Mouse (Mus musculus) urinary bladder, postnatal 10 days (tissue): ENCODE results near the gene Zfp108.
"Not testable (repeated sequence)": the region's sequence is repeated elsewhere in the genome, so short reads cannot be mapped to it uniquely, and the experiment has no call there.

Experiments
- DNase-seq: peaks from one replicate; pipeline ENCODE4 v3.0.0; 2022; ENCODE audit warnings: low spot score

Gene Zfp108

GRCm38 (mm10) chr7:24254633-24255474, at the start of gene Zfp108:
Zfp108 (plus strand) TSS chr7:24254794.
- DNase-seq: no peak

GRCm38 (mm10) chr7:24207488-24208261, 46.9 kb upstream of the Zfp108 start:
- DNase-seq: no peak

GRCm38 (mm10) chr7:24208282-24208886, 46.2 kb upstream of the Zfp108 start:
- DNase-seq: no peak

- no peak for DNase-seq
Measured at GRCm38 (mm10) chr7:24210296-24210695, 44.3 kb upstream of the Zfp108 start.

- DNase-seq: no peak
Measured at GRCm38 (mm10) chr7:24211343-24211742, 43.3 kb upstream of the Zfp108 start, which contains the start of gene Zfp111. Zfp111 (minus strand) TSS chr7:24211443.

GRCm38 (mm10) chr7:24237040-24237791, 17.4 kb upstream of the Zfp108 start, which contains the start of gene Zfp109:
Zfp109 (minus strand) TSS chr7:24237560.
- no peak for DNase-seq

GRCm38 (mm10) chr7:24253779-24254615, 597 bp upstream of the Zfp108 start:
- DNase-seq: no peak

- no peak for DNase-seq
Measured at GRCm38 (mm10) chr7:24259306-24259999, 4.9 kb downstream of the Zfp108 start.

- no peak for DNase-seq
Measured at GRCm38 (mm10) chr7:24260000-24260312, 5.4 kb downstream of the Zfp108 start.

GRCm38 (mm10) chr7:24268176-24269155, 13.9 kb downstream of the Zfp108 start:
- no peak for DNase-seq

- DNase-seq: no peak
Measured at GRCm38 (mm10) chr7:24269256-24269655, 14.7 kb downstream of the Zfp108 start.

- DNase-seq: no peak
Measured at GRCm38 (mm10) chr7:24269667-24270287, 15.2 kb downstream of the Zfp108 start.

- DNase-seq: no peak
Measured at GRCm38 (mm10) chr7:24270288-24270672, 15.7 kb downstream of the Zfp108 start, which contains the start of gene Zfp93. Zfp93 (plus strand) TSS chr7:24270420.

- no peak for DNase-seq
Measured at GRCm38 (mm10) chr7:24271191-24271590, 16.6 kb downstream of the Zfp108 start.

GRCm38 (mm10) chr7:24274456-24274855, 19.9 kb downstream of the Zfp108 start:
- DNase-seq: no peak

- DNase-seq: not testable (repeated sequence)
Measured at GRCm38 (mm10) chr7:24278771-24279170, 24.2 kb downstream of the Zfp108 start.

- DNase-seq: no peak
Measured at GRCm38 (mm10) chr7:24280031-24280857, 25.6 kb downstream of the Zfp108 start.

- DNase-seq: no peak
Measured at GRCm38 (mm10) chr7:24280858-24281145, 26.2 kb downstream of the Zfp108 start.
